Mouse (Mus musculus): ENCODE data around the gene Gm15107.
"Not testable (repeated sequence)": the region's sequence is repeated elsewhere in the genome, so short reads cannot be mapped to it uniquely, and the experiment has no call there.

Gm15107 gene

DNA sequence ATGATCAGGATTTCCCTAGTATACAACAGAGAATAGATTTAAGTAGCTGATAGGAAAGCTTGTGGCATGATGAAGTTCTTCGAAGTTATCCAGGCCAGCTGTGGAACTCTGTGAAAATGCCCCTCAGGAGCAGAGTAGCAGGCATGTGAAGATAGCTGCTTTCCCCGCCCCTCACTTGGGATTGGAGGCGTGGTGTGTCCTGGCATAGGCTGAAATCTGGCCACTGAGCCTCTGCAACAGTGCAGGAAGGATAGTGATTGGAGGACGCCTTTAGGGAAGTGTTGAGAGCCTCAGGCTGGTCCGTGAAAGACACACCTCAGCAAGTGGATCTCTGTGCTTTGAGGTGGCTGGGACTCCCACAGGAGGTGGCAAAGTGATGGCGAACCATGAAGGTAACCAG is at the start of gene Gm15107:
Gene Gm15107, plus strand, starts transcription at position 301 of the 400 bp plus-strand sequence.
- in situ Hi-C loops (cut with MboI; ENCODE audit: low sequenced_read_pairs) = not testable (repeated sequence)

Measured in CH12F3 (cell line).